Mouse (Mus musculus) neural tube, embryonic 14.5 days (tissue): ENCODE results near the gene Kbtbd13. TPM values are rescaled to one million over a fixed set of nuclear protein-coding genes. Genes with fewer than 3 reads are reported as not detected.
"Not testable (repeated sequence)": the region's sequence is repeated elsewhere in the genome, so short reads cannot be mapped to it uniquely, and the experiment has no call there.

Experiments used
- ATAC-seq: fragments of 200-750 bp; cut with Nextera tagmentation; 2 replicates; pipeline ENCODE4 v1.8.0; 2017; ENCODE audit warnings: low read depth, mild to moderate bottlenecking, moderate TSS enrichment, moderate library complexity
- H3K27ac ChIP-seq: fragments of 300-500 bp; sonication (generic); 2 replicates; pipeline ENCODE4 v1.5.1; 2014; ENCODE audit warnings: low read depth, mild to moderate bottlenecking, control low read depth, low read length, moderate library complexity, mixed read lengths
- H3K27me3 ChIP-seq: fragments of 300-500 bp; sonication (generic); 2 replicates; pipeline ENCODE4 v1.6.1; 2014; ENCODE audit warnings: low read length; ENCODE audit not compliant: control insufficient read depth, insufficient read depth
- H3K36me3 ChIP-seq: fragments of 300-500 bp; sonication (generic); 2 replicates; pipeline ENCODE4 v1.6.1; 2014; ENCODE audit warnings: low read length, mixed read lengths; ENCODE audit not compliant: control insufficient read depth, insufficient read depth
- H3K4me1 ChIP-seq: fragments of 300-500 bp; sonication (generic); 2 replicates; pipeline ENCODE4 v1.6.1; 2014; ENCODE audit warnings: low read length; ENCODE audit not compliant: control insufficient read depth, insufficient read depth
- H3K4me2 ChIP-seq: fragments of 300-500 bp; sonication (generic); 2 replicates; pipeline ENCODE4 v1.6.1; 2014; ENCODE audit warnings: mild to moderate bottlenecking, low read depth, low read length, control low read depth
- H3K4me3 ChIP-seq: fragments of 300-500 bp; sonication (generic); 2 replicates; pipeline ENCODE4 v1.5.1; 2014; ENCODE audit warnings: low read depth, low read length, control low read depth, mixed read lengths
- H3K9ac ChIP-seq: fragments of 300-500 bp; sonication (generic); replicated peaks from 2 replicates; pipeline ENCODE4 v1.6.1; 2014; ENCODE audit warnings: low read depth, mild to moderate bottlenecking, control low read depth, low read length, mixed read lengths
- H3K9me3 ChIP-seq: fragments of 300-500 bp; sonication (generic); 2 replicates; pipeline ENCODE4 v1.6.1; 2016; ENCODE audit warnings: low read length; ENCODE audit not compliant: control insufficient read depth
- WGBS: fragments of 180-500 bp; shearing (Covaris S2); extraction: QIAGEN DNeasy Blood & Tissue Kit; methylation state at CpG from one replicate; pipeline ENCODE4 v1.1.7; 2014; 5-methylcytosine and 5-hydroxymethylcytosine counted together
- polyA plus RNA-seq: library from polyadenylated mRNA; unstranded; fragments of >200 nt; fragmentation: Nextera tagmentation; extraction: Ambion mirVana; gene quantifications from 2 replicates; pipeline ENCODE4 v1.2.1, GENCODE M21; 2014

Kbtbd13 gene
- polyA plus RNA-seq, 1 experiment from 2014 or later: 0.31 TPM

DNA sequence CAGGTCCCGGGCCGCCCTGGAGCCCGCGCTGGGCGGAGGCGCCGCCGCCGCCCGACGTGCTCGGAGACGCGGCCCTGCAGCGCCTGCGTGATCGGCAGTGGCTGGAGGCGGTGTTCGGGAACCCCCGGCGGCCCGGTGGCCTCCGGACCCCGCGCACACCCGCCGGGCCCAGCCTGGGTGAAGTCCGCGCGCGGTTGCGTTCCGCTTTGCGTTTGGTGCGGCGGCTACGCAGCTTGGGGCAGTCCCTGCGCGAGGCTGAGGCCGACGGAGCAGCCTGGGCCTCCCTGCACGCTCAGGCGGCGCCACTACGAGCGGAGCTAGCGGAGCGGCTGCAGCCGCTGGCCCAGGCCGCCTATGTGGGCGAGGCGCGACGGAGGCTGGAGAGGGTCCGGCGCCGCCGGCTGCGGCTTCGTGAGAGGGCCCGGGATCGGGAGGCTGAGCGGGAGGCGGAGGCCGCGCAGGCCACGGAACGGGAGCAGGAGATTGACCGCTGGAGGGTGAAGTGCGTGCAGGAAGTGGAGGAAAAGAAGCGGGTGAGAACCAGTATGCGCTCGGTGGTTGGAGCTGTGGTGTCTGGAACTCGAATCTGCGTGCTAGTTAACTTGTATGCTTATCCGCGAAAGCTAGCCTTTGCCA lies 44.9 kb downstream of the Kbtbd13 start:
- peak overlapping the region; percentile 98 for H3K4me3 ChIP-seq
- no peaks in the 10 kb centered on the region; the same call in 1 of the 2 replicates for H3K27me3 ChIP-seq
- no peaks in the 10 kb centered on the region for H3K36me3 ChIP-seq
- no peaks in the 10 kb centered on the region for H3K9me3 ChIP-seq
- ATAC-seq: peak; percentile 72
- peak overlapping the region; percentile 88 for H3K27ac ChIP-seq
- H3K4me1 ChIP-seq: peaks cover 12% of the 10 kb centered on the region
- H3K4me2 ChIP-seq: peak overlapping the region; percentile 92
- under 1% methylated on average over 69 of the region's 77 CpGs for WGBS
- H3K9ac ChIP-seq: peak overlapping the region; percentile 95

DNA sequence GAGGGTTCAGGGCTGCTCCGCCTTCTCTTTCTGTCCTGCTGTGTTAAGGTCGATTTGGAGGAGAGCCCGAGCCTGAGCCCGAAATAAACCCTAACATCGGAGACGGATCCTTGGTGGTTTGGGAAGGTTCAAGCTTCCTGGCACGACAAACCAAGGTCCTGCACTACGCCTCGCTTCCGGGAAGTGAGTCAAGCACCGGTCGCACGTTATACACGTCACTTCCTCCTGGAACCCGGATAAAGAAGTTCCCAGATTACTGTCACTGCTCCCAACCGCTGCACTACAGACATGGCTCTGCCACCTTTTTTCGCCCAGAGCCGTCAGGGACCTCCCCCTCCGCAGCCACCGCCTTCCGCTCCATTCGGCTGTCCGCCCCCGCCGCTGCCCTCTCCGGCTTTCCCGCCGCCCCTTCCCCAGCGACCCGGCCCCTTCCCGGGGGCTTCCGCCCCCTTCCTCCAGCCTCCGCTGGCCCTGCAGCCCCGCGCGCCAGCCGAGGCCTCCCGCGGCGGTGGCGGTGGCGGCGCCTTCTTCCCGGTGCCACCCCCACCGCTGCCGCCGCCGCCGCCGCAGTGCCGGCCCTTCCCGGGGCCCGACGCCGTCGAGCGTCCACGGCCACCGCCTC lies 45.5 kb downstream of the Kbtbd13 start, which contains the start of gene Pdcd7:
Pdcd7 (plus strand) TSS at position 251 of the 622 bp plus-strand sequence.
- peak within 1 kb of the TSS; percentile 92 for H3K4me2 ChIP-seq
- peak within 1 kb of the TSS; percentile 88 for H3K27ac ChIP-seq
- no peaks in the 10 kb centered on the region; the same call in 1 of the 2 replicates for H3K27me3 ChIP-seq
- H3K36me3 ChIP-seq: no peaks in the 10 kb centered on the region
- H3K4me3 ChIP-seq: peak within 1 kb of the TSS; percentile 98
- under 1% methylated on average over 44 of the region's 59 CpGs for WGBS
- peak within 1 kb of the TSS; percentile 95 for H3K9ac ChIP-seq
- peak; percentile 98 for ATAC-seq
- H3K4me1 ChIP-seq: peaks cover 12% of the 10 kb centered on the region
- H3K9me3 ChIP-seq: no peaks in the 10 kb centered on the region

- Histone ChIP-seq H3K27ac (peak overlapping the region; percentile 88), H3K4me1 (peaks cover 12% of the 10 kb centered on the region), H3K4me2 (peak overlapping the region; percentile 92), H3K9ac (peak overlapping the region; percentile 95; the same call in 1 of the 2 replicates), H3K4me3 (peak overlapping the region; percentile 98)
- H3K9me3 ChIP-seq, H3K36me3 ChIP-seq, H3K27me3 ChIP-seq: not testable (repeated sequence)
- ATAC-seq: peak; percentile 49; the same call in 1 of the 2 replicates
- WGBS: 50% methylated on average over 11 of the region's 11 CpGs
These were observed 46.0 kb downstream of the Kbtbd13 start for GRCm38 (mm10) chr9:65345439-65345838.

DNA sequence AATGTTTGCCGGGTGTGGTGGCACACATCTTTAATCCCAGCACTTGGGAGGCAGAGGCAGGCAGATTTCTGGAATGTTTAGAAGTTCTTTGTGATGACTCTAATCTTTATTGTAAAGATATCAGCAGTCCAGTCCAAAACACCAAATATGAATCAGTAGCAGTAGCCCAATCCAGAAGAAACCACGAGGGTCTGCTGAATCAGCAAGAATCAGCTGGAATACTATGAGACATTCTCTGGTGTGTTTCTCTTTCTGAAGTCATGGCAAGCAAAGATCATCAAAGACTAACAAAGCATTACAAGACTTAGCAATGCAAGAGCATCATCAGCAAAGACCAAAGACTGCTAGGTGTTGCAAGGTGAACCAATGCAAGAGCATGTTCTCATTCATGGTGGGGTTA lies 51.0 kb downstream of the Kbtbd13 start:
- Histone ChIP-seq H3K27ac (no peak overlapping the region), H3K9me3 (no peaks in the 10 kb centered on the region), H3K27me3 (no peaks in the 10 kb centered on the region), H3K4me1 (no peaks in the 10 kb centered on the region), H3K4me2 (no peak overlapping the region), H3K36me3 (no peaks in the 10 kb centered on the region), H3K4me3 (no peak overlapping the region), H3K9ac (no peak overlapping the region)
- no peak for ATAC-seq
- WGBS: 93% methylated on average over 2 of the region's 2 CpGs

DNA sequence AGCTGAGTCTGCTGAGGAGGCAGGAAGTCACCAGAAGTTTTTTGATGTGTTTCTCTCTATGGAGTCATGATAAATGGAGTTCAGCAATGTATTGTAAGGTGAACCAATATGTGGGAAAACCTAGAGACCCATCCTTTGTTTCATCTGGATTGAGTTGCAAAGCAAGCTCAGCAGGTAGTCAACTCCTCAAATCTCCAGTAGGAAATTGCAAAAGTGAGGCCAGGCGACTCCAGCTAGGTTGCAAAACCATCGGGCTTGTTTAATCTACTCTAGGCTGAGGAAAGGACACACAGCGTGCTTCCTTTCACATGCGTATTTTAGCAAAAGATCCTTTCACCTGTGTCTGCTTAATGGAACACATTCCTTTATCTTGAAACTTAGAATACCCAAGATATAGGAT lies 52.3 kb downstream of the Kbtbd13 start:
- 88% methylated on average over 4 of the region's 4 CpGs for WGBS
- Histone ChIP-seq H3K27me3 (no peaks in the 10 kb centered on the region), H3K4me3 (no peak overlapping the region), H3K4me1 (no peaks in the 10 kb centered on the region), H3K27ac (no peak overlapping the region), H3K4me2 (no peak overlapping the region), H3K9me3 (no peaks in the 10 kb centered on the region), H3K36me3 (no peaks in the 10 kb centered on the region), H3K9ac (no peak overlapping the region)
- no peak for ATAC-seq

Other genes with a start within 250 kb of the Kbtbd13 start
- gene Parp16, start 196.3 kb downstream of the Kbtbd13 start, polyA plus RNA-seq: 5.3 and 6.7 TPM in 2 replicates
- gene Cilp, start 126.5 kb downstream of the Kbtbd13 start, polyA plus RNA-seq: 0.23 and 0.57 TPM in 2 replicates
- 40.5 and 43.1 TPM in 2 replicates for gene Clpx, start 97.4 kb downstream of the Kbtbd13 start, polyA plus RNA-seq
- gene Pdcd7, start 45.5 kb downstream of the Kbtbd13 start, polyA plus RNA-seq: 12.3 and 12.5 TPM in 2 replicates
- gene Ubap1l, start 30.6 kb downstream of the Kbtbd13 start, polyA plus RNA-seq: 3.7 and 7.2 TPM in 2 replicates
- gene Rasl12, start 6.9 kb upstream of the Kbtbd13 start, polyA plus RNA-seq: 5.6 and 8.2 TPM in 2 replicates
- gene Slc51b, start 31.3 kb upstream of the Kbtbd13 start, polyA plus RNA-seq: not detected in 2 replicates
- 24.3 and 25.6 TPM in 2 replicates for gene Mtfmt, start 44.1 kb upstream of the Kbtbd13 start, polyA plus RNA-seq
- gene Spg21, start 69.3 kb upstream of the Kbtbd13 start, polyA plus RNA-seq: 122 and 131 TPM in 2 replicates
- gene Ankdd1a, start 128.5 kb upstream of the Kbtbd13 start, polyA plus RNA-seq: 0.81 and 1.2 TPM in 2 replicates
- 2.4 and 5.2 TPM in 2 replicates for gene Plekho2, start 188.4 kb upstream of the Kbtbd13 start, polyA plus RNA-seq
- gene Pif1, start 195.5 kb upstream of the Kbtbd13 start, polyA plus RNA-seq: 0.75 and 1.0 TPM in 2 replicates
- 2.5 and 3.9 TPM in 2 replicates for gene Rbpms2, start 238.0 kb upstream of the Kbtbd13 start, polyA plus RNA-seq